Mouse (Mus musculus): ENCODE data around the gene Adk. TPM values are rescaled to one million over a fixed set of nuclear protein-coding genes. Genes with fewer than 3 reads are reported as not detected.

Adk gene
- polyA plus RNA-seq, 1 experiment from 2014 or later, result 195 TPM

- H3K9me3 ChIP-seq (ENCODE audit: control insufficient read depth, low read length), result no peaks in the 10 kb centered on the region
- H3K4me3 ChIP-seq (ENCODE audit: low read length), result no peak overlapping the region
- no peaks in the 10 kb centered on the region for H3K36me3 ChIP-seq (ENCODE audit: control insufficient read depth, insufficient read depth, low read length)
- no peak for ATAC-seq (ENCODE audit: low read depth)
- H3K4me1 ChIP-seq (replicated peaks; ENCODE audit: control insufficient read depth, insufficient read depth, low read length), result peaks cover 16% of the 10 kb centered on the region
- 80% methylated on average over 4 of the region's 4 CpGs for WGBS
- H3K4me2 ChIP-seq (ENCODE audit: low read depth, low read length), result no peak overlapping the region
- no peak overlapping the region for H3K27ac ChIP-seq (ENCODE audit: low read length)
- no peak overlapping the region for H3K9ac ChIP-seq (ENCODE audit: low read length)
- no peaks in the 10 kb centered on the region for H3K27me3 ChIP-seq (ENCODE audit: control insufficient read depth, insufficient read depth, low read depth, low read length)
Measured at GRCm38 (mm10) chr14:21102666-21103203, 50.4 kb downstream of the Adk start.

- Histone ChIP-seq H3K9me3 (ENCODE audit: control insufficient read depth, low read length) (no peaks in the 10 kb centered on the region), H3K27ac (ENCODE audit: low read length) (no peak overlapping the region), H3K27me3 (ENCODE audit: control insufficient read depth, insufficient read depth, low read depth, low read length) (no peaks in the 10 kb centered on the region), H3K9ac (ENCODE audit: low read length) (no peak overlapping the region), H3K4me3 (ENCODE audit: low read length) (no peak overlapping the region), H3K4me1 (replicated peaks; ENCODE audit: control insufficient read depth, insufficient read depth, low read length) (peaks cover 12% of the 10 kb centered on the region), H3K36me3 (ENCODE audit: control insufficient read depth, insufficient read depth, low read length) (no peaks in the 10 kb centered on the region), H3K4me2 (ENCODE audit: low read depth, low read length) (no peak overlapping the region)
- no peak for ATAC-seq (ENCODE audit: low read depth)
Measured at GRCm38 (mm10) chr14:21105049-21105448, 52.7 kb downstream of the Adk start.

- H3K27ac ChIP-seq (ENCODE audit: low read length), result no peak overlapping the region
- ATAC-seq (ENCODE audit: low read depth), result no peak
- 80% methylated on average over 8 of the region's 8 CpGs for WGBS
Measured at GRCm38 (mm10) chr14:21106582-21106981, 54.2 kb downstream of the Adk start.

GRCm38 (mm10) chr14:21107551-21107950 lies 55.2 kb downstream of the Adk start:
- WGBS, result 86% methylated on average over 3 of the region's 3 CpGs
- H3K27ac ChIP-seq (ENCODE audit: low read length), result no peak overlapping the region
- H3K27me3 ChIP-seq (ENCODE audit: control insufficient read depth, insufficient read depth, low read depth, low read length), result no peaks in the 10 kb centered on the region
- H3K9me3 ChIP-seq (ENCODE audit: control insufficient read depth, low read length), result no peaks in the 10 kb centered on the region
- H3K9ac ChIP-seq (ENCODE audit: low read length), result no peak overlapping the region
- no peak overlapping the region for H3K4me3 ChIP-seq (ENCODE audit: low read length)
- no peaks in the 10 kb centered on the region for H3K36me3 ChIP-seq (ENCODE audit: control insufficient read depth, insufficient read depth, low read length)
- peaks cover 2% of the 10 kb centered on the region for H3K4me1 ChIP-seq (replicated peaks; ENCODE audit: control insufficient read depth, insufficient read depth, low read length)
- ATAC-seq (ENCODE audit: low read depth), result no peak
- H3K4me2 ChIP-seq (ENCODE audit: low read depth, low read length), result no peak overlapping the region

More at GRCm38 (mm10) chr14:21106582-21106981, 54.2 kb downstream of the Adk start:
- Histone ChIP-seq H3K27me3 (ENCODE audit: control insufficient read depth, insufficient read depth, low read depth, low read length) (no peaks in the 10 kb centered on the region), H3K4me1 (replicated peaks; ENCODE audit: control insufficient read depth, insufficient read depth, low read length) (peaks cover 5% of the 10 kb centered on the region), H3K4me2 (ENCODE audit: low read depth, low read length) (no peak overlapping the region), H3K36me3 (ENCODE audit: control insufficient read depth, insufficient read depth, low read length) (no peaks in the 10 kb centered on the region), H3K4me3 (ENCODE audit: low read length) (no peak overlapping the region), H3K9ac (ENCODE audit: low read length) (no peak overlapping the region), H3K9me3 (ENCODE audit: control insufficient read depth, low read length) (no peaks in the 10 kb centered on the region)

- ATAC-seq (ENCODE audit: low read depth), result no peak
- Histone ChIP-seq H3K36me3 (ENCODE audit: control insufficient read depth, insufficient read depth, low read length) (no peaks in the 10 kb centered on the region), H3K4me3 (ENCODE audit: low read length) (no peak overlapping the region), H3K4me2 (ENCODE audit: low read depth, low read length) (no peak overlapping the region), H3K9ac (ENCODE audit: low read length) (no peak overlapping the region), H3K27me3 (ENCODE audit: control insufficient read depth, insufficient read depth, low read depth, low read length) (no peaks in the 10 kb centered on the region), H3K27ac (ENCODE audit: low read length) (no peak overlapping the region), H3K9me3 (ENCODE audit: control insufficient read depth, low read length) (no peaks in the 10 kb centered on the region), H3K4me1 (replicated peaks; ENCODE audit: control insufficient read depth, insufficient read depth, low read length) (no peaks in the 10 kb centered on the region)
- WGBS, result 66% methylated on average over 4 of the region's 4 CpGs
Measured at GRCm38 (mm10) chr14:21110492-21110891, 58.1 kb downstream of the Adk start.

- H3K9ac ChIP-seq (ENCODE audit: low read length), result no peak overlapping the region
- H3K27ac ChIP-seq (ENCODE audit: low read length), result no peak overlapping the region
- H3K4me1 ChIP-seq (replicated peaks; ENCODE audit: control insufficient read depth, insufficient read depth, low read length), result no peaks in the 10 kb centered on the region
- H3K4me2 ChIP-seq (ENCODE audit: low read depth, low read length), result no peak overlapping the region
- no peaks in the 10 kb centered on the region for H3K27me3 ChIP-seq (ENCODE audit: control insufficient read depth, insufficient read depth, low read depth, low read length)
- no peaks in the 10 kb centered on the region for H3K36me3 ChIP-seq (ENCODE audit: control insufficient read depth, insufficient read depth, low read length)
- WGBS, result 88% methylated on average over 1 of the region's 1 CpGs
- H3K9me3 ChIP-seq (ENCODE audit: control insufficient read depth, low read length), result no peaks in the 10 kb centered on the region
- no peak for ATAC-seq (ENCODE audit: low read depth)
- H3K4me3 ChIP-seq (ENCODE audit: low read length), result no peak overlapping the region
Measured at GRCm38 (mm10) chr14:21111500-21111899, 59.1 kb downstream of the Adk start.

- no peaks in the 10 kb centered on the region for H3K4me1 ChIP-seq (replicated peaks; ENCODE audit: control insufficient read depth, insufficient read depth, low read length)
- WGBS, result 75% methylated on average over 5 of the region's 5 CpGs
- H3K9me3 ChIP-seq (ENCODE audit: control insufficient read depth, low read length), result no peaks in the 10 kb centered on the region
- no peak overlapping the region for H3K27ac ChIP-seq (ENCODE audit: low read length)
- no peak overlapping the region for H3K4me3 ChIP-seq (ENCODE audit: low read length)
- ATAC-seq (ENCODE audit: low read depth), result no peak
- no peaks in the 10 kb centered on the region for H3K36me3 ChIP-seq (ENCODE audit: control insufficient read depth, insufficient read depth, low read length)
- H3K27me3 ChIP-seq (ENCODE audit: control insufficient read depth, insufficient read depth, low read depth, low read length), result no peaks in the 10 kb centered on the region
- no peak overlapping the region for H3K9ac ChIP-seq (ENCODE audit: low read length)
- H3K4me2 ChIP-seq (ENCODE audit: low read depth, low read length), result no peak overlapping the region
Measured at GRCm38 (mm10) chr14:21112174-21112573, 59.8 kb downstream of the Adk start.

- no peak overlapping the region for H3K27ac ChIP-seq (ENCODE audit: low read length)
- no peak overlapping the region for H3K4me3 ChIP-seq (ENCODE audit: low read length)
- H3K4me1 ChIP-seq (replicated peaks; ENCODE audit: control insufficient read depth, insufficient read depth, low read length), result no peaks in the 10 kb centered on the region
- H3K4me2 ChIP-seq (ENCODE audit: low read depth, low read length), result no peak overlapping the region
- H3K9ac ChIP-seq (ENCODE audit: low read length), result no peak overlapping the region
- no peaks in the 10 kb centered on the region for H3K9me3 ChIP-seq (ENCODE audit: control insufficient read depth, low read length)
- H3K27me3 ChIP-seq (ENCODE audit: control insufficient read depth, insufficient read depth, low read depth, low read length), result no peaks in the 10 kb centered on the region
- ATAC-seq (ENCODE audit: low read depth), result no peak
- 74% methylated on average over 6 of the region's 6 CpGs for WGBS
- H3K36me3 ChIP-seq (ENCODE audit: control insufficient read depth, insufficient read depth, low read length), result no peaks in the 10 kb centered on the region
Measured at GRCm38 (mm10) chr14:21112742-21113141, 60.4 kb downstream of the Adk start.

GRCm38 (mm10) chr14:21114339-21114738 lies 62.0 kb downstream of the Adk start:
- Histone ChIP-seq H3K9ac (ENCODE audit: low read length) (no peak overlapping the region), H3K4me2 (ENCODE audit: low read depth, low read length) (no peak overlapping the region), H3K4me3 (ENCODE audit: low read length) (no peak overlapping the region), H3K27ac (ENCODE audit: low read length) (no peak overlapping the region), H3K27me3 (ENCODE audit: control insufficient read depth, insufficient read depth, low read depth, low read length) (no peaks in the 10 kb centered on the region), H3K9me3 (ENCODE audit: control insufficient read depth, low read length) (no peaks in the 10 kb centered on the region), H3K4me1 (replicated peaks; ENCODE audit: control insufficient read depth, insufficient read depth, low read length) (no peaks in the 10 kb centered on the region), H3K36me3 (ENCODE audit: control insufficient read depth, insufficient read depth, low read length) (no peaks in the 10 kb centered on the region)
- no peak for ATAC-seq (ENCODE audit: low read depth)

- no peak for ATAC-seq (ENCODE audit: low read depth)
- 44% methylated on average over 4 of the region's 4 CpGs for WGBS
- H3K9ac ChIP-seq (ENCODE audit: low read length), result no peak overlapping the region
- no peak overlapping the region for H3K4me2 ChIP-seq (ENCODE audit: low read depth, low read length)
- H3K27ac ChIP-seq (ENCODE audit: low read length), result no peak overlapping the region
- H3K27me3 ChIP-seq (ENCODE audit: control insufficient read depth, insufficient read depth, low read depth, low read length), result no peaks in the 10 kb centered on the region
- H3K4me3 ChIP-seq (ENCODE audit: low read length), result no peak overlapping the region
- no peaks in the 10 kb centered on the region for H3K4me1 ChIP-seq (replicated peaks; ENCODE audit: control insufficient read depth, insufficient read depth, low read length)
- H3K9me3 ChIP-seq (ENCODE audit: control insufficient read depth, low read length), result no peaks in the 10 kb centered on the region
- H3K36me3 ChIP-seq (ENCODE audit: control insufficient read depth, insufficient read depth, low read length), result no peaks in the 10 kb centered on the region
Measured at GRCm38 (mm10) chr14:21115318-21115717, 62.9 kb downstream of the Adk start.

Measured in lung, embryonic 16.5 days (tissue).